Mouse (Mus musculus): ENCODE measurements around the gene Nomo1.

DNA sequence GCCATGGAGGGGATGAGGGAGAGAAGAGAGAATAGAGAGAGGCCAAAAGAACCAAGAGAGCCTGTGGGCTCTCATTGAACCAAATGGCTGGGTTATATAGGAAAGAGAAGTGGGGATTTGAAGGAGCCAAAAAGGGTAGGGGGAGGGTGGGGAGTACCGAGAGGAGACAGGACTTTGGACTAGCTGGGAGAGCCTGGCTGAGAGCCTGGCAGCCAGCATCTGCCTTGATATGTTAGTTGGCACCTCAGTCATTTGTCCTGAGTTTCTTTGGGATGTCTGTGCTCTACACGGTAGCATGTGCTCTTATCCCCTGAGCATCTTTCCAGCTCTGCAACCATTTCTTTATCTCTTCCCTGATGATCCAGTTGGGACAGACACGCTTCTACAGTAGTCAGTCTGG, 20.1 kb downstream of the Nomo1 start:
- no peak for TF ChIP-seq CTCF (IDR thresholded peaks at IDR 0.05; ENCODE audit: extremely low read depth, insufficient read length, insufficient replicate concordance, low read depth, low read length)
- no peak for TF ChIP-seq POLR2A (IDR thresholded peaks at IDR 0.05; ENCODE audit: low read depth, low read length)

All from small intestine, adult 2 months (tissue).